Mouse (Mus musculus): ENCODE data around the gene Cyp24a1.

The Cyp24a1 gene
- long read RNA-seq, experiment 1: 0 reads
- long read RNA-seq, experiment 2: 0 reads

DNA sequence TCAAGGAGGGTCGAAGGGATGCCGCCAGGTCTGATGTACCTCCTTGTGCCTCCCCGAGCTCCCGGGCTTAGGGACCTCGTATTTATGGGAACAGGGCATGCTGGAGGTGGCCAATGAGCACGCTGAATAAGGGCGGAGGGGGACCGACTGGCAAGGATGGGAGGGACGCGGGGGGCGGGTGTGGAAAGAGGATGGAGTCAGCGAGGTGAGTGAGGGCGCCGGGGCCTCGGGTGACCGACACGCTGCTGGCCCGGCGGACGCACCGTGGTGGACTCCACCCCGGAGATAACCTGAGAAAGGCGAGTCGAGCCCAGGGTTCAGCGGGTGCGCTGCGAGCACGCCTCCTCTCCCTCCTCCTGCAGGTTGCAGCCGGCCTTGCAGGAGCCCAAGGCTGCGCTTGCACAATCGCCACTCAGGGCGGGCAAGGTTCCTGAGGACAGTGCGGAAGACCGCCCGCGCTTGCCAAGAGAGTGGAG lies at the start of gene Cyp24a1:
Cyp24a1 (minus strand) TSS at position 55 of the 476 bp plus-strand sequence.
- intact Hi-C loops (cut with DNase I): no loop called here

GRCm38 (mm10) chr2:170545745-170546144 lies 48.8 kb upstream of the Cyp24a1 start:
- intact Hi-C loops (cut with DNase I): no loop called here

GRCm38 (mm10) chr2:170544950-170545349 lies 48.0 kb upstream of the Cyp24a1 start:
- intact Hi-C loops (cut with DNase I): no loop called here

DNA sequence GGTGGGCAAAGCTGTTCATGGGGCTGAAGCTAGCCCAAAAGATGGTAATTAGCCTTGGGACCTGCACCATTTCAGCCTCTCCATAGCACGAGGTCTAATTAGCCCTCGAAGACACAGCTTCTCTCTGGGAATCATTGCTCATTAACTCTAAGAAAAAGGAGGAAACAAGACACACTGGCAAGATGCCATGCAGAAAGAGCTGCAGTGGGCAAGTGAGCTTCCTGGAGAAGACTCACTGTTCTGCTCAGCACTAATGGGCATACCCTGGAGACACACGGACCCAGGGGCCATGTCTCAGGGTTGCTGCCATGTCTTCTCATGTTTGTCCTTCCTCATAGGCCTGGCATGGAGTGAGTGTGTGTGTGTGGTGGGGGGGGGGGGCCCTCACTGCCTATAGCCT lies 47.2 kb upstream of the Cyp24a1 start:
- intact Hi-C loops (cut with DNase I): no loop called here

- intact Hi-C loops (cut with DNase I): no loop called here
These were observed 46.7 kb upstream of the Cyp24a1 start for GRCm38 (mm10) chr2:170543625-170544024.

DNA sequence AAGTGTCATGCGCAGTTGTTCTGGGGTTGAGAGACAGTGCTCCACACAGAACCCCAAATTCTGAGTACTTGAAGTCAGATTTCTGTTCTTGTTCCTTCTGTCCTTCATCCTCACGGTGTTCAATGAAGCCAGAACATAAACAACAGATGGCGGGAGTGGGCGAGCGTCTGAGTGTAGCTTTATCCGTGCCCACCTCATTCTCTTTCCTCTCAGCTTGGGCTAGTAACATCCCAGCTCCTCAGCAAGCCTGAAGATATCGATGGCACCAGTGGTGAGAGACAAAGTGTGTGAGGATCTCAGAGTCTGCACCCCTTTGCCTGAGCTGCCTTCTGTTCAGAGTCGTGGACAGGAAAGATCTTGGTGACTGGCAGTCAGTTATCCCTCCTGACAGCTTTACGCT lies 42.3 kb upstream of the Cyp24a1 start:
- intact Hi-C loops (cut with DNase I): no loop called here

DNA sequence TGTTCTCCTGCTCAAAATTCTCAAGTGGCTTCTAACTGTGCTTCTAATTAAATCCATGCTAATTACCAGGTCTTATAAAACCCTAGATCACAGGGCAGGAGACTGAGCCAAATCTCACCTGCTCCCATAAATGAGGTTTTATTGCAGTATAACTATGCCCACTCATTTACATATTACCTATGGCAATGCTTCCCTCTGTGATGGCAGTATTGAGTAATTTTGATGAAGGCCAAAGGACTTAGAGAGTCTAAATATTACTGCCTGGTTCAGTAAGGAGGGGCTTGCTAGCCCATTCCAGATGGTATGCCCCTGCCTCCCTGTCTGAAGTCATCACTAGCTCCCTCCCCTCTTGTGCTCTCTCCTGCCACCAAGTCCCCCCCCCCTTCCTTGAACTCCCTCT lies 38.9 kb upstream of the Cyp24a1 start:
- intact Hi-C loops (cut with DNase I): no loop called here

- intact Hi-C loops (cut with DNase I): no loop called here
These were observed 37.8 kb upstream of the Cyp24a1 start for GRCm38 (mm10) chr2:170534803-170535174.

- intact Hi-C loops (cut with DNase I): no loop called here
These were observed 37.3 kb upstream of the Cyp24a1 start for GRCm38 (mm10) chr2:170534116-170534802.

DNA sequence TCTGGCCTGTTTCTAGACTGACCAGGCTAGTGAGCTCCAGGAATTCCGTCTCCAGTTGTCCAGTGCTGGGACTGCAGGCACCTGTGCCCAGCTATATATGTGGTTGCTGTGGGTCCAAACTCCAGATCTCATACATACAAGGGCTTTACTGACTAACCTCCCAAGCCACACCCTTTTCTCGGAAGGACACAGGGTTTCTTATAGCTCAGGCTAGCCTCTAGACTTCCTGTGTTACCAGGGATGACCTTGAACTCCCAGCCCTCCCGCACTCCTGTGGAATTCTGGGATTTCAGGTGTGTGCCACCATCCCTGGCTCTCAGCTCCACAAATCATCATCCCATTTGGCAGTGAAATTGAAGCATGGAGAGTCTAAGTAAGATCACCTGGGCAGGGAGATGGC lies 33.3 kb upstream of the Cyp24a1 start:
- intact Hi-C loops (cut with DNase I): no loop called here

- intact Hi-C loops (cut with DNase I): loop anchor here (10.0 kb wide), 1 partner anchor 1685 kb away; no protein-coding TSS in a partner anchor
These were observed 32.8 kb upstream of the Cyp24a1 start for GRCm38 (mm10) chr2:170529766-170530165.

- intact Hi-C loops (cut with DNase I): loop anchor here (10.0 kb wide), 1 partner anchor 1687 kb away; no protein-coding TSS in a partner anchor
These were observed 31.1 kb upstream of the Cyp24a1 start for GRCm38 (mm10) chr2:170528061-170528460.

- intact Hi-C loops (cut with DNase I): loop anchor here (10.0 kb wide), 1 partner anchor 1688 kb away; no protein-coding TSS in a partner anchor
These were observed 29.6 kb upstream of the Cyp24a1 start for GRCm38 (mm10) chr2:170526513-170526912.

DNA sequence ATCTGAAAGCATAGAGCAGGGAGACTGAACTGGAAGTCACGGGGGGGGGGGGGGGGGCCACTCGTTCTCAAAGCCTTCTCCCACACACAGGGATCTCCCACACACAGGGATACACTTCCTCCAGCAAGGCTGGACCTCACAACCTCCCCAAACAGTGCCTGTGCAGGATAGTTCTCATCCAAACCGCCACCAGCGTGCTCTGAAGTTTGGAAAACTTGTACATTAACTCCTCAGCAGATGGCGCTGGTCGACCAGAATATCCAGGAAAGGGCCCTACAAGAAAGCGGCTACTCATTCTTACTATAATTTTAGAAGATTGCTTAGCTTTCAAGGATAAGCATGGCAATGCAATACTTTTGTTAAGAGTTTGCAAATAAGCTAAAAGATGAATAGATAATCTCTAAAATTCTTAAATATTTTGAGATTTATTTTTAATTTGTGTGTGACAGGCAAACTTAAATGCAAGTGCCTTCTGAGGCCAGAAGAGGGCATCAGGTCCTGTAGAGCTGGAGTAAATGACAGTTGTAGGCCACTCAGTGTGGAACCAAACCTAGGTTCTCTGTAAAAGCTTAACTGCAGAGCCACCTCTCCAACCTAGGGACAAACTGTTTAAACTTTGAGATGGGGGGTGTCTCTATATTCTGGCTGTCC lies 23.5 kb upstream of the Cyp24a1 start:
- intact Hi-C loops (cut with DNase I): loop anchor here (2.0 to 10.0 kb wide), 3 partner anchors 76 to 1694 kb away; no protein-coding TSS in a partner anchor

DNA sequence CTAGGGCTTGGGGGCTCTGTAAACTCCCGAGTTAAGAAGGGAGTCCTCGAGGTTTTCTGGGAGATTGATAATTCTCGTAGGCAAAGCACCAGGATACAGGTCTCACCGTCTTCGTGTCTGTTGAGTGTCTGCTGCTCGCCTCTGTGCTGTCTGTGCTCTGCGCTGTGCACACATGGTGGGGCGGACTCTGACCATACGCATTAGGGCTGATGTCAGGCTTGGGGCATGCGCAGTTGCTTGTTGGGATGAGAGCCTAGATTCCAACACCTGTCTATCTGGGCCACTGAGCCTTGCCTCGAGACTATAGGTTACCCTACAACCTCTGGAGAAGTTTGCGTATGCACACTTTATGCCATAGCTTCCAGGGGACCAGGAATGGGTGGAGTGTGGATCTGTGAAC lies 16.8 kb upstream of the Cyp24a1 start:
- intact Hi-C loops (cut with DNase I): no loop called here

DNA sequence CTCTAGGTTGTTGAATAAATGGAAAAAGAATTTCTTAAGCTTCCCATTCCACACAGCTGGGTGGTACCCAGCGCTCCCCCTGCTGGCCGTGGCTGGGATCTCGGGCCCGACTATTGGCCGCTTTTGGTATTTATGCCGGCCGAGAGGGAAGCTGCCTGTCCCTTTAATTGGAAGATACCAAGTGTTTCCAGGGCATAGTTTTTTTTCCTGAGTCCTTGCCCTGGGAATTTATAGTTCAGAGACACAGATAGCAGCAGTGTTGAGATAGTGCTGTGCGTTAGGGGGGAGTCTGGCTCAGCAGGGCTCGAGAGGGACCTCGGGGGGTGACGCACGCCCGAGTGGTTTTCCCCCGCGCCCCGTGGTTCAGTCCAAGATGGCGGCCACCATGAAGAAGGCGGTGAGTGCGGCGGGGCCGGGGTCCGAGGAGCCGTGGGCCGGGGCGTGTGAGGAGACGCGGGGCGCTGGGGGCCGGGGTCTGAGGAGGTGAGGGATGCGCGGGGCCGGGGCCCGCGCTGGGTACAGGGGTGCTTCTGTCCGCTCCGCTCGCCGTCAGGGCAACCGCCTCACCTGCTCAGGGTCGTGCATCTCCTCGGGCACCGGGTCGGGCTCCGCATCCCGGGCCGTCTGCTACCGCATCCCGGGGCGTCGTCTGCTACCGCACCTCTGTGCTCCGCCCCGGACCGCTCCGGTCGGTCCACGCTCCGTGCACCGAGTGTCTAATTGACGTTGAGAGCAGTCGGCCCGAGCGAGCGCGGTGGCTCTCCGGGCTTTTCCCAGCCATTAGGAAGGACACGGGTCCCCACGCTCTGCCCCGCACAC lies 14.3 kb upstream of the Cyp24a1 start:
- intact Hi-C loops (cut with DNase I): no loop called here

DNA sequence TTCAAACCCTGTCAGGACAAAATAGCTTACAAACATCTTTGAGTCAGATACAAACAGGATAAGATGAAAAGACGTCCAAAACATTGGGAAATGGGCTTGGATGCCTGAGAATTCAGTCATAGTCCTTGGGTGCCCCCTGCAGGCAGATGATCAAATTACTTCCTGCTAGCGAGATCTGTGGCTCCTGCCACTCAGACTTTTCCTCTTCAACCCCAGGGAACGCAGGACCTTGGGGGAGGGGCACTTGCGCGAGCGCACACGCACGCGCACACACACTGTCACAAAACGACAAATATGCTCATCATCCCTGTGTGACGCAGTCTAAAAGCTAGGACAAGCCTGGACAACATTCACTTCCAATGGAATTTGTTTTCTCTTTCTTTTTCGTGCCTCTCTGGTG lies 11.9 kb upstream of the Cyp24a1 start:
- intact Hi-C loops (cut with DNase I): loop anchor here (1.0 to 5.0 kb wide), 3 partner anchors 20 to 152 kb away; no protein-coding TSS in a partner anchor

- intact Hi-C loops (cut with DNase I): loop anchor here (1.0 to 5.0 kb wide), 3 partner anchors 19 to 150 kb away; no protein-coding TSS in a partner anchor
These were observed 10.8 kb upstream of the Cyp24a1 start for GRCm38 (mm10) chr2:170507734-170508133.

- intact Hi-C loops (cut with DNase I): no loop called here
These were observed 7.0 kb upstream of the Cyp24a1 start for GRCm38 (mm10) chr2:170503983-170504382.

DNA sequence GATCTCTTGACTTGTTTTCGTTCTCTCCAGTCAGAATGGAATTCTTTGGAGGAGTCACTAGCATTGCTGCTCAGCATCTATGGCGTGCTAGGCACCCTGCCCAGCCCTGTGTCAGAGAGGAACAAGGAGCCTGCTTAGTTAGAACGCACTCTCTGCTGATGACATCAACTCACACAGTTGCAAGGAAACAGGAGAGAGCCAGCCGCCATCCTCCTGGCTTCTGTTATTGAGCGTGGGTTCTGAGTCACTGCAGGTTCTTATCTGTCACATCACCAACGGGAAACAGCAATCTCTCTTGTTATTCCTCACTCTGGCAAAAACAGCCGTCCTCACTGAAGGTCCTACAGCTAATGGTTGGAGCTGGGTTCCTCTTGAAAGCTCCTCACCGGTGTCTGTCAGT lies 6.4 kb upstream of the Cyp24a1 start:
- intact Hi-C loops (cut with DNase I): no loop called here

GRCm38 (mm10) chr2:170498011-170498410 lies 1.1 kb upstream of the Cyp24a1 start:
- intact Hi-C loops (cut with DNase I): no loop called here
